Mouse (Mus musculus): ENCODE measurements at regions not wholly inside any gene's neighbourhood (a gene's known extent, or its start where the extent isn't known, plus 50 kb on each side); places are given as distances from the start of the nearest gene placed in this dataset.
A peak's percentile ranks its signal among the peaks of the same experiment; 100 is the strongest.

DNA sequence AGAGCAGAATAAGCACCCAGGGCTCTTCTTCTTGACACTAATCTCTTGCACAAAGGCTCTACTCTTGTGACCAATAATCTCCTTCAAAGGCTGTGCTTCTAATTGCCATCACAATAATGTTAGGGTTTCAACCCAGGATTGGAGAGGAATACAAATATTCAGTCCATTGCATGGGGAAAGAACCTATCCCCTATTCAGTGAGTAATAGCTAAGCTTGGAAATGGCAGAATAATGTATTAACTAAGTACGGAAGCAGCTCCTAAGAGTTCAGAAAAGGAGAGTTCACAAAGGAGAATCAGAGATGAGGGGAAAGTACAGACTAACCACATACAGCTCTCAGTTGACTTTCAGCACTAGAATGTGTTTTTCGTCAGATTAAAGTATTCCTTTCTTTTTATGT lies 544.3 kb downstream of the Nfib start:
- no peak for DNase-seq

DNA sequence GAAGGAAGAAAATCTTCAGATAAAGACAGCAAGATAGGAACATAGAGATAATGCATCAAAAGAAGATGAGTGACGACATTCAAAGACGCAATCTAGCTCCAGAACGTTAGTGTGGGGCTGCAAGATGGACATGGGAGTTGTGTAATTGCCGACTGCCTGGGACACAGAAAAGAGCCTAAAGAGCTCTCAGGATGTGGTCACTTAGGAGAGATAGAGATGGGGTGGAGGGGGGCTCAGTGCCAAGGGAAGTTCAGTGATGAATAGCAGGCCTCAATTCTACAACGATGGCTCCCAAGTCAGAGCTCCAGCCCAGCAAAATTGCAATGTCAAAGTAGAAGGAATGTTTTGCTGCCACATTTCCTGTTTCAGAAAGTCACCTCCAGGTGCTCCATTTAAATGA lies 545.3 kb downstream of the Nfib start:
- DNase-seq, result no peak

DNA sequence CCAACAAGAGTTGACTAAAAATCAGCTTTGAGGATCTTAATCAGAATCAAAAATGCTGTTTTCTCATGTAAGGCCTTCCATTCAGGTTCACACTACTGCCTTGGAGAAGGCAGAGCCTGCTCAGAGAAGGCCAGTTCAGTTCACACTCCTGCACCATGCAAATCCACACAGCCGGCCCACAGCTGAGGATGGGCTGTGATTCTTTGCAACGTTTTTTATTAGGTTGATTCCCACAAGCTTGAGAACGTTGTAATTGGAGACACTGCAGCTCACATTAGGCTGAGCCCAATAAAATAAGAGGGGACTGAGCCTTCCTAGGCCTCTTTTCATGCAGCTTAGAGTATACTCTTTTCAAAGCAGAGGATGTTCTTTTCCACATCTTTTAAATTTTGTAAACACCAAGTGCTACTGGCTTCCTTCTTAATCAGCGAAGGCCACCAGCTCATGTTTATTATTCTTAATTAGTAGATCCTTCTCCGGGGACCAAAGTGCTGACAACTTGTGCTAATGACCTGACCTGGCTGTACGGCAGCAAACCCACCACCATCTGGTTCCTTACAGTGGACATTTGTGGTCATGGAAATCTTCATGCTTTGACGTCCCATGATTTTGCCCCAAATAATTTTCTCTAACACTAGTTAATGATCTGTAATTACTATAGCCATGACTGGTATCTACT lies 549.8 kb downstream of the Nfib start:
- no peak for DNase-seq

DNA sequence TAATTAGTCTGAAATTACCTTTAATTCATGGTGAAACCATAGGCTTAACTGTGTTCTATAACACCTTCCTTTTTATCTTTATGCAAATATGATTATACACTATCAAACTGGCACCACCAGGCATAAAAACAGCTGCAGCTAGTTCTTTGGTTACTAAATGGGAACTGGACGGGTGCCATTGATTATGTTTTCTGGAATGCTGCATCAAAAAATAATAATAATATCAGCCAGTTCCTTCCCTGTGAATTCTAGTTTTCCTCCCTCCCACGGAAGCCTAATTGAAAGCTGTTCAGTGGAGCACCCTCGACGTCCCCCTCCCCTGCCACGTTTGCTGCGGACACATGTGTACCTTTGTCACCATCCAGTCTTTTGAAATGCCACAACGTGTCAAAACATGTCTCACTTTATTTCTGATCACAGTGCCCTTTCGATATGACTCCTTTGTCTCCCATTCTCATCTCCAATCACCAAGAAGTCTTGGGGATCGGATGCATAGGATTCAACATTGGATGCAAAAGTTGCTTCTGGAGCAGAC lies 551.5 kb downstream of the Nfib start:
- no peak for DNase-seq

DNA sequence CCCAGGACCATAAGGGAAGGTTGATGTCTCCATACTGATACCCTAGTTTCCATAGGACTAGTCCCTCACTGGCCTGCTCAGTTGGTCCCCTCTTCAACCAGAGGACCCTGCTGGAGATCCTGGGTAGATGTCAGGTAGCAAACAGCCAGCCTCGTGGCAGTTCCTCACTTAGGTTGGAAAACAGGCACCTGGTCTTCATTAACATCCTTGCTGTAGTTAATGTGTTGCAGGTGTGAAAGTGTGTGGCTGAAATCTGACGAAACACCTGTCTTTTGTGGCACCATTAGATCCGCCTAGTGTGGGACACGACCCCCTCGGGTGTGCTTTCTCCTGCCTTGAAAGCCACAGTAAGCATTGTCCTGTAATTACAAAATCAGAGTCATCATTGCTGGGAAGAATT lies 551.9 kb downstream of the Nfib start:
- DNase-seq, result no peak

DNA sequence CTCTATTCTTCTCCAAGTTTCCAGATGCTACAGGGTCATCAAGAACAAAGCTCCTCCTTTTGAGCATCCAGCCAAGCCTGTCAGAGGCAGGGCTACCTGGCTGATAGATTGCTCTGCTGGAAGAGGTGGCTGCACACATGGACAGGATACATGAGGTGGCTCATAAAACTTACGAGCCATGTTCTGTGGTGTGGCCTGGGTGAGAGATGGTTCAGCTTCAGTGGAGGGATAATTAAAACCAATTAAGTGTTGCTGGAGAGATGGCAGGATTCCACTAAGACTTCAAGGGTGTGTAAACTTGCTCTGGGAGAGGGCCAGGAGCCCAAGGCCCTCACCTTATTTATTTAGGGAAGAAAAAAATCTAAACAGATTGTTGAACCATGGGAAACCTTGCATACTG lies 555.6 kb downstream of the Nfib start:
- no peak for DNase-seq

DNA sequence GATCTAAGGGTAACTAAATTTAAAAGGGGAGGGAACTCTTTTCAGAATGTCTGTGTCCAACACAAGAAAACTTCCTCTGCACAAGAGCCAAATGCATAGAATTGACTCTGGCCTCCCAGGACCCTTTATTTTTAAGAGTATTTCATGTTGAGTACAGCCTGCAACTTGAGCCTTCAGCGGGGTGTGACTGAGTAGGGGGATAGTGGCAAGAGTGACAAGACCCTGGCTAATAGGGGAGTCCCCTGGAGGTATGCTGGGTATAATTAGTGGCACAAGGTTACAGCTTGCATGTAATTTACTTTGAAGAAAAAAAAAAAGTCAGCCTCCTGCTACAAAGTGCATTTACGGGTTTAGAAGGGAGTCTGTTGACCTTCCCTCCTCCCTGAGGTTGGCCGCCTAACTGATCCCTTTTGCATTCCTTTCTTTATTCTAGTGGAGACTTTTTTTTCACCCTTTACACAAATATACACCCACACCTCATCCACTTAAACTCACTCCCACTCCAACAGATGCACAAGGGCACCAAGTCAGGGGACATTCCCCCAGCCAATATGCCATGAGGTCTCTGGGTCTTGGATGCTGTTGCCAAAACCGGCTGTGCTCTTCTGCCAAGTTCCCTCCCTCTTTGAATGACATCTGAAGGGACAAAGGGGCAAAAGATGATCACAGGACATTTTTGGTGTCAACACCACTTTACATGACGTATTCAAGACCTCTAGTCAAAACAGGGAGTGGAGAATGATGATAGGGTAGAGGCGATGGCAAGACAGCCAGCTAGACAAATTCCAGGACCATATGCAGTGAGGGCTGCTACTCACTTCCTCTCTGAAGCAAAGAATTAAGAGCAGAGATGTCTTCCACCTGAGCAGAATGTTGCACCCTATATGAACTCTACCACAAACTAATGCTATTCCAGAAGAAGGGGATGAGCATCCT lies 557.2 kb downstream of the Nfib start:
- DNase-seq, result no peak

DNA sequence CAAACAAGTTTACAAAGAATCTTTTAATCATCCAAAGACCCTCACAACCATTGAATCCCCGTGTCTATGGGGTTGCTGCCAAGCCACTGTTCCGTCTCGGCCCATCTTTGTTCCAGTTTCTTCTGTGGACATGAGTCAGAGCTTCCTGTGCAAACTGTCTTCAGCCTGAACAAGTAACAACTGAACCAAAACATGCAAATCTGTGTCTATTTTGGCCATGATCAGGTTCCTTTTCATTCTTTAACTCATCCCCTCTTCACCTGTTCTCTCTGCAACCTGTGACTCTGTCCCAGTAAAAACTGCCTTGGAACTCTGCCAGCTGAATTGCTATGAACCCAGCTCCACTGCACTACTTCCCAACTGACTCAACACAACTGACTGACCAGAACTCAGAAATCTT lies 563.2 kb downstream of the Nfib start:
- no peak for DNase-seq

DNA sequence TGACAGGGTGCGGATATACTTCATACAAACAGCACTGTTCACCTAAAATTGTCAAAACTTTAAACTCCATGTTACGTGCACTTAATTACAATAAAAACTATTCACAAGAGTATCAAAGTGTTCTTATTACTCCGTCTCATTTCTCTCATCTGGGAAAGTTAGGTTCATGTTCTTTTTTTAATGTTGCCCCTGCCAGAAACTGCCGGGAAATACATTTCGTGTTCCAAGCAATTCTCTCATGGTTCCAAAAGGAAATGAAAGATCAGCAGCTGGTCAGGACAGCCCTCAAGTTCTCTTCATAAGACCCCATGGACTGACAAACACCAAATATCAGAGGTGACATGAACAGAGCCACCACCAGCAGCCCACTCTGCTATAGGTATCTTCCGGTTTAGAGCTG lies 565.7 kb downstream of the Nfib start:
- DNase-seq, result no peak

DNA sequence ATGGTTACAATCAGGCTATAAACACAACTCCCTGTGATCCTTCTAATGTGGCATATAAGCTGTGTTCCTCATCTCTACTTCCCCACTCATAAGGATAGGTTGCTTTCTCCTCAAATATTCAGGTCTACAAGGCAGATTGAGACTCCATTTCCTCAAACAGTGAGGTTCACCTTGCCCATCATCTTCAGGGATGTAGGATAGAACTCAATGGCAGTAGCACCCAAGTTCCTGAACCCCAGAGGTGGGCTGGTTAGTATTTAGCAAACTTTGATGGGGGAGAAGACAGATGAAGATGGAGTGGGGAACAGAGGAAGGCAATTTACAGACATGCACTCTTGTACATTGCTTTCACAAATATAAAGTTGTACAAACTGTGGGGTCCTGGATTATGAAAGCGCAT lies 566.5 kb downstream of the Nfib start:
- no peak for DNase-seq

DNA sequence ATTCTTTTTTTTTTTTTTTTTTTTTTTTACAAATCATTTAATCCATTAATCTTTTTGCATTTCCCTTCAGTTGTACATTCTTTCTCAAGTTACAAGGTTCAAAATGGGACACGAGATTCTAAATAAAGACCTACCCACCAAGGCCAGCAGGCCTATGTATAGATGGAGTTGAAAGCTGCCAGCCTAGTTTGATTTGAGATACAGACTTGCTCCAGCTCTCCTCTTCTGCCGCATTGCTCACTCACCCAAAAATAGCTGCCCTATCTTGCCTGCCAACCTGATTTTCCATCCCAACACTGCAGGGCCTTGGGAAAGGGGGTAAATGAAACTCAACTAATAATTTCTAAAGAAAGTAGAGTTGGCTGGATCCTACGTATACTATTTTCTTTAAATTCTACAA lies 572.7 kb downstream of the Nfib start:
- no peak for DNase-seq

DNA sequence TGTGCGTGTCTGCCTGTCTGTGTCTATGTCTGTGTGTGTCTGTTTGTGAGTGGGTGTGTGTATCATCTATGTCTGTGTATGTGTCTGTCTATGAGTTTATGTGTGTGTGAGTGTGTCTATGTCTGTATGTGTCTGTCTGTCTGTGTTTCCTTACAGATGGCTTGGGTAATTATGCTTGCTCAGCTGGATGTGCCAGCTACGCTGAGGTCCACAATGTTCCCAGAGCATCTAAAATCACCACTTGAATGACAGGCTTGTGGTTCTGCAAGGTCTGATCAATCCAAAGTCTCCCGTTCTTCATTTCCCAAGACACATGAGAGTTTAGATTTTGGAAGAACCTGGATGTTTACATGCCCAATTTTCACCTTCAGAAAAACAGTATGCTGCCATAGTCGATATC lies 573.2 kb downstream of the Nfib start:
- DNase-seq, result no peak

DNA sequence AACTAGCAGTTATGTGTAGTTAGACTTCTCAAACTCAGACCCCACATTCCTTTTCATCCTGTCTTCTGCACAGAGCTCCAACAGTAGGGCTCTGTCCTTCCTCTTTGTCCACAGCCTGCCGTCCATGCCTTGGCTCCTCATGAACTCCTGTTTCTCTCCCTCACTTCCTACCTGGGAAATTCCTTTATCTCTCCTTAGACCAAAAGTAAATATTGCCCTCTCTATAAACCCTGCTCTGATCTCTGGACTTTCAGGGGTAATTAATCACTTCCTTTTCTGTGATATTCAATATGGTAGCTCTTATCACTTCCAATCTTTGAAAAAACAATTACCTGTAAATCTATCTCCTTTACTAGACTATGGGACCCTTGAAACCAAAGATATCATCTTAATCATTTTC lies 576.1 kb downstream of the Nfib start:
- no peak for DNase-seq

DNA sequence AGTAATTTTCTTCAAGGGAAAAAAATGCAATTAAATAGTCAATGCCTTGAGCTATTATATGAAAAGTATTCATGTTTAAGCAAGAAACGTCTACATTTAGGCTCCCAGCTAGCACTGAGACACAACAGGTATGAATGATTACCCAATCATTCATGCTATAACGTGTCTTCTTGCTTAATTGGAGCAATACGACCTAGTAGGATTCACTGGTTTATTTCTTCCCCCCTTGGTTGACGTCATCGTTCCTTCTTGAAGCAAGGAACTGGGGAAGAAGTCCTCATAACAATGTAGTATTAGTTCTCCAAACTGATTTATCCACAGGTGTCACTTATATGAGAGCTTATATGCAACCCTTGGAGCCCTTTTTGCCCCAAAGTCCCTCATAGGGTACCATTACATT lies 581.8 kb downstream of the Nfib start:
- DNase-seq, result no peak

DNA sequence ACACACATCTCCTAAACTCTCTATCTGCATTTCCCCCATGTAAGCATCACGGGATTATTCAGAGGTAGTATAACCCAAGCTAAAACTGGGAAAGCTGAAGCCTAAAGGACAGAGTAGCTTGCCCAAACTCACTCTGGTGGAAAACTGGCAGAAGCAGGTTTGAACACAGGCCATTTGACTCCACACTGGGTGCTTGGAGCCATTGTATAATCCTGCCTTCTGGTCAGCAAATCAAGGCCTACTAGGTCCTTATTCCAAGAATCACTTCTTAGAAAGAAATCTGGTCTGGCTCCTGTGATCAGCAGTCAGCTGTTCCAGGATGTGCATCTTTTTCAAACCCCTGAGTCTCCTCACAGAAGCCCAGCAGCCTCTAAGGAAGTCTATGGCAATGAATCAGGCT lies 582.4 kb downstream of the Nfib start:
- no peak for DNase-seq

DNA sequence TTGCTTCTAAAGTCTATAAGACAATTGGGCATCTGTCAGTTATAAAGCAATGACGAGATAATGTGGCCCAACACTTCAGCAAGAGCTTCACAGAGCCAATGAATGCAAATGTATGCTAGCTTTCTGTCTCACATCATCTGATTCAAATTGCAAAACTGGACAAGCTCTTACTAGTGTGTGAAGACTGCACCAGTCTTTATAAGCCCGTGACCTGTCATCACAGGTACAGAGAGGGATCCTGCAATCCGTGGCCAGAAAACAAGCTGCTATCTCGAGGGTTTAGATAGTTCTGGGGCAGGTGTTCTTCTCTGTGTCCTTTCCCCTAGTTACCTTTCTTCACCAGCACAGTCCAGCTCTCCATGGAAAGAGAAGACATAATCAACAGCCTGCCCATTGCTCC lies 584.8 kb downstream of the Nfib start:
- DNase-seq, result no peak

DNA sequence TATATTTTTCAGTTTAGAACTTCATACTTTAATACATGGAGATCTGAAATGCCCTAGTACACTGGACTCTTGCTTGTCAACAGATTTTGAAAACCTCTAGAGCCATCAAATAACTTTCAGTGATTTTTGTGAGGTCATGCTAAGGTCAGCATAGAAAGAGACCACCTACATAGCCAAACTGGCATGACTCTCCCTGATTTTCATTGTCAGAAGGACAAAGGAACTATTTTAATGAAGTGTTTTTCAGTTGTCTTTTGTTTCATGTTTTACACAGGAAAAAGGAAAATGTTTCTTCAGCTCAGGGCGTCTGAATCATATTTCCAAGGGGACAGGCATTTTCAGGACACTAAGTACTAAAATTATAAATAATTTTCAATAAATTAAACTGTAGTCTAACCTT lies 585.2 kb downstream of the Nfib start:
- no peak for DNase-seq

DNA sequence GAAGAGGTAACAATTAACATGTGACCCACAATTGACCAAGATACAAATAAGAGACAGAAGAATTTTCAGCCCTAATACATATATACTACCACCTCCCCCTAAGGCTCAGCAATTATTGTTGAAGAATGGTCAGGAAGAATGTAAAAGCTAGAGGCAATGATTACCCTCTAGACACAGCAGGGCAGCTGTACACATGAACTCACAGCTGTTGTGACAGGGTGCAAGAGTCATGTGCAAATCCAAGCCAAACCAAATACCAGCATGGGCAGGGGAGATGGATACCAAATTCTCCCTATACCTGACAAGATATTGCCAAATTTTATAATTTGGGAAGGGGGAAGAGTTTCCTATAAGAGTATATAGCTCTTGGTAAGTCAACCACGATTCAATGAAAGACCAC lies 603.7 kb downstream of the Nfib start:
- no peak for DNase-seq

DNA sequence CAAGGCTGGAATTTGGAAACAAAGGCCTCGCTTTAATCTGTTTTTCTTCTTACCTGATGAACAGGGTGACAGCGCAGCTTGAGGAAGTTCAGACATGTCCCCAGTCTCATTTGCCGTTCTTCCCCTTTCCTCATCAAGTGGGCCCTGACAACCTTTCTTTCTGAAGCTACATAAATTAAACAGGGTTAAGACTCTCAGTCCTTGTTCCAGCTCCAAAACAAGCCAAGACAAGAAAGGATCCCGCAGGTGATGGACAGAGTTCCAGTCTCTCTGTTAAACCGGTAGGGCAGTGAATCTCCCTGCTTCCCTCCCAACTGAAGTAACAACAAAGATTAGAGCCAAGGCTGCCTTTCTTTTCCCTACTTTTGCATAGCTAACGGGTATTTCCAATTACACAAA lies 605.6 kb downstream of the Nfib start:
- no peak for DNase-seq

DNA sequence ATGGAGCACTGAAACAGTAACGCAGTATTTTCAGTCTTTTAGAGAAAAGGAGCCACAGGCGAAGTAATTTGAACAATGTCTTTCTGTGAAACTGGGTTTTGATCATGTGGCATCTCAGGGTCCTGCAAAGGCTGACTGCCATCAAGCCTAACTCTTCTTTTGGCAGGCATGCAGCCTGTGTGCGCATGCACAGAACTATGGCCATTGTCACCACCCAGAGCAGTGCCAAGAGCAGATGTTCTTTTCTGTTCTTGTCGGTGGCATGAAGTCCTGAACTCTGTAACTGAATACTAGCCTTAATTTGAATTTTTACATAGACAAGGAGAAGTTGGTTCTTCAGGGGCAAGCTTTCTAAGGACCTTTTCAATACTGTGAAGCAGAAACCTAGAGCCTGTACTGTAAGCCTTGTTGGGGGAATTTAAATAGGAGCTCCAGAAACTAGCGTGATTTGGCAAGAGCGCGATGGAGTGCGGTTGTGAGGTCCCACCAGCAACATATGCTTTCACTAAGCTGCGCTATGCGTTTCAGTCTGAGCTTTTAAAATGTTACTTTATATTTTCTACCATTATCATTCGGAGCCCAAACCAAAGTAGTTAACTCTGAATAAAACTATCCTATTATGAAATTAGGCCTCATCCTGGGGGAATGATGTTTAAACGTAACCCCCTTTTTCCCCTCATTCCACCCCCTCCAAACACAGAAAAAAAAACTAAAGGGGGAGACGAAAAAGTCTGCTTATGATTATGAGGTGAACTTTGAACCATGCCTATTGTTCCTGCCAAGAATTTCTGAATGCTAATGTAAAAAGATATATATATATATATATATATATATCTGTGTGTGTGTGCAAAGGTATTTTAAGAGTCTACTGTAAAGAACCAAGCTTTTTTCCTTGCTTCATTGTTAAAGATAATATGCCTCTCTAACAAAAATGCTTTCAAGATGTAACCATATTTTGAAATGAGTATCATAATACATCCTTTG lies 606.3 kb downstream of the Nfib start:
- DNase-seq, result no peak

DNA sequence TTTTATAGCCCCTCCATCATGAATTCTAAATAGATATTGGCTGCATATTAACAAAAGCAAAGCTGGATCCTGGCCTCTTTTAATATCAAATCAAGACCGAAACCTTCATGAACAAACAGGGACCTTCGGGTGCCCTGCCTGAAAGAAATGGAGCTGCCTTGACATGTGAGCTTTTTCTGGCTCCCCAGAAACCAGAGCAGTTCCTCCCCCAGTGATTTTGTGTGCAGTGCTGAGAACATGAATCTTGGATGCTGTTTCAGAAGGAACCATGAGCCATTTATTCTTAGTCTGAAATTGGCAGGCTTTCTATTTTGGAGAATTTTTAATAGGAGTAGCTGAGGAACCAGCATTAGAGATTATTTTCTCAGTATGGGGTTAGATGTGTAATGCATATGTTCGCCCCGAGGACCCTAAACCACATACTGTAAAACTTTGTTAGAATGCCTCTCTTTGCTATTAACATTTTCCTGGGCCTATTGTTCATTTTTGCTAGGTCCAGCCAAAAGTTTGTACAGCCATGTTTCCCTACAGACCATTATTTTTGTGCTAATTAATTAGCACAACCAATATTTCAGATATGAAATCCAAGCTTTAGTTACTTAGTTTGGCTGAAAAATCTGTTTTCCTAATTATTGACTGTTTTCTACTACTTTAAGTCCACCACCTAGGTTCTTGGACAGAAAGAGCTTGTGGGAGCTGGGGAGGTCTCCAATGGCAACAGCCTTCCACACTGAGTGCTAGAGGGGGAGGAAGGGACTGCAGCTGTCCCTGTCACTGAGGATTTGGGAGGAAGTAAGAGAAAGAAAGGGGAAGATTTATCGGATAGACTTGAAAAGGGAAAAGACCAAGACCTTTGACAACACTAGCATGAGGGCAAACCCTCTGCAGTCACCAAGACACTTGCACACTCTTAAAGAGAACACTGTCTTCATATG lies 613.0 kb downstream of the Nfib start:
- peak; percentile 10 for DNase-seq

DNA sequence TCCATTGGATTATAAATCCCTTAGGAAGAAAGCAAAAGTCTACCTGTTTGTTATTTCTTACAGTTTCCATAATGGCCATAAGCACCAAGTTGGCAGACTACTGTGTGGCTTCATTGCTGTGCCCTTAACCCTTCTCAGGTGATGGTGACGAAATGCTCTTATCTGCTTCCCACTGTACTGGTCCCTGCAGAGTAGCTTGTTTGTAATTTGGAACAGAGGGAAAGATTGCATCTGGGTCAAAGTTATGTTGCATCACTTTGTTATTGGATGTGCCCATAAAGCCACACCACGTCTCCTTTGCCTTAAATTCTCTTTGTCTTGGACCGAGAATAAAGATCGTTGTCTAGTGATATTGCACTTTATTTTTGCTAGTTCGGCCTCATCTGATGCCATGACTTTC lies 615.9 kb downstream of the Nfib start:
- DNase-seq, result no peak

Data from right cerebral cortex, postnatal 25 days (tissue).